Mouse (Mus musculus) intestine, embryonic 14.5 days (tissue): ENCODE measurements around the gene Zgrf1. TPM values are rescaled to one million over a fixed set of nuclear protein-coding genes. Genes with fewer than 3 reads are reported as not detected.

Experiments
- ATAC-seq: fragments of 200-750 bp; cut with Nextera tagmentation; replicated peaks from 2 replicates; pipeline ENCODE4 v1.8.0; 2017; ENCODE audit warnings: low read depth, moderate number of reproducible peaks, moderate TSS enrichment, moderate library complexity; ENCODE audit not compliant: low FRiP score, low TSS enrichment
- DNase-seq: peaks from one replicate; pipeline ENCODE4 v3.0.0-alpha.2; 2018; ENCODE audit warnings: low spot score
- H3K27ac ChIP-seq: fragments of 300-500 bp; sonication (generic); 2 replicates; pipeline ENCODE4 v1.5.1; 2014; ENCODE audit warnings: low read depth, mild to moderate bottlenecking, control low read depth
- H3K27me3 ChIP-seq: fragments of 300-500 bp; sonication (generic); replicated peaks from 2 replicates; pipeline ENCODE4 v1.6.1; 2014; ENCODE audit warnings: low read length, control low read depth; ENCODE audit not compliant: control insufficient read depth, insufficient read depth
- H3K36me3 ChIP-seq: fragments of 300-500 bp; sonication (generic); 2 replicates; pipeline ENCODE4 v1.6.1; 2014; ENCODE audit warnings: low read length, control low read depth; ENCODE audit not compliant: control insufficient read depth, insufficient read depth
- H3K4me1 ChIP-seq: fragments of 300-500 bp; sonication (generic); replicated peaks from 2 replicates; pipeline ENCODE4 v1.6.1; 2014; ENCODE audit warnings: low read length, control low read depth, mixed read lengths; ENCODE audit not compliant: control insufficient read depth, insufficient read depth
- H3K4me2 ChIP-seq: fragments of 300-500 bp; sonication (generic); 2 replicates; pipeline ENCODE4 v1.6.1; 2014; ENCODE audit warnings: low read length
- H3K4me3 ChIP-seq: fragments of 300-500 bp; sonication (generic); 2 replicates; pipeline ENCODE4 v1.5.1; 2014; ENCODE audit warnings: low read depth, low read length, control low read depth, mixed read lengths
- H3K9ac ChIP-seq: fragments of 300-500 bp; sonication (generic); 2 replicates; pipeline ENCODE4 v1.6.1; 2014; ENCODE audit warnings: mild to moderate bottlenecking, low read length
- H3K9me3 ChIP-seq: fragments of 300-500 bp; sonication (generic); 2 replicates; pipeline ENCODE4 v1.6.1; 2016; ENCODE audit warnings: low read length, control low read depth; ENCODE audit not compliant: control insufficient read depth
- WGBS: fragments of 180-500 bp; shearing (Covaris S2); extraction: QIAGEN DNeasy Blood & Tissue Kit; methylation state at CpG from one replicate; pipeline ENCODE4 v1.1.7; 2014; 5-methylcytosine and 5-hydroxymethylcytosine counted together
- microRNA counts: library from miRNA; unstranded; fragments of <30 nt; microRNA quantifications from one replicate; lab custom pipeline; 2016
- microRNA-seq: library from miRNA; unstranded; fragments of <30 nt; microRNA quantifications from one replicate; pipeline ENCODE4, GENCODE M21; 2016
- polyA plus RNA-seq: library from polyadenylated mRNA; unstranded; fragments of >200 nt; fragmentation: Nextera tagmentation; extraction: Ambion mirVana; gene quantifications from 2 replicates; pipeline ENCODE4 v1.2.1, GENCODE M21; 2014

Zgrf1 gene
- polyA plus RNA-seq, 1 experiment from 2014 or later = 8.8 TPM

DNA sequence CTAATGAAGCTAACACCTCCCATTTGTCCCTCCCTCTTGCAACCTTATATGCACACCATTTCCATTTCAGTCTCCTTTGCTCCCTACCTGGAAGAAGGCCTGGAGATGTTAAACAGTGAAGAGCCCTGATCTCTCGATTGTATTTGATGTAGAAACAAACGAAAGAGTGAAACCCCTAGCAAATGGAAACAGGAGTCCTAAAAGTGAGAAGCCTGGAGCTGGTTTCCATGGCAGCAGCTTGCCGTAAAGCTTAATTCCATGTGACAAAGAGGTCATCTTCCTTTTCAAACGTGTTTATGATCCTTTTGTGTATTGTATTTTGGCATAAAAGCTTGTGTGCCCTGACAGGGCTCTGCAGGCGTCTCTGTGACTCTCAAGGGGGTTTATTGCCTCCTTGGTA is 88.9 kb downstream of the Zgrf1 start:
- WGBS = 6% methylated on average over 5 of the region's 5 CpGs

DNA sequence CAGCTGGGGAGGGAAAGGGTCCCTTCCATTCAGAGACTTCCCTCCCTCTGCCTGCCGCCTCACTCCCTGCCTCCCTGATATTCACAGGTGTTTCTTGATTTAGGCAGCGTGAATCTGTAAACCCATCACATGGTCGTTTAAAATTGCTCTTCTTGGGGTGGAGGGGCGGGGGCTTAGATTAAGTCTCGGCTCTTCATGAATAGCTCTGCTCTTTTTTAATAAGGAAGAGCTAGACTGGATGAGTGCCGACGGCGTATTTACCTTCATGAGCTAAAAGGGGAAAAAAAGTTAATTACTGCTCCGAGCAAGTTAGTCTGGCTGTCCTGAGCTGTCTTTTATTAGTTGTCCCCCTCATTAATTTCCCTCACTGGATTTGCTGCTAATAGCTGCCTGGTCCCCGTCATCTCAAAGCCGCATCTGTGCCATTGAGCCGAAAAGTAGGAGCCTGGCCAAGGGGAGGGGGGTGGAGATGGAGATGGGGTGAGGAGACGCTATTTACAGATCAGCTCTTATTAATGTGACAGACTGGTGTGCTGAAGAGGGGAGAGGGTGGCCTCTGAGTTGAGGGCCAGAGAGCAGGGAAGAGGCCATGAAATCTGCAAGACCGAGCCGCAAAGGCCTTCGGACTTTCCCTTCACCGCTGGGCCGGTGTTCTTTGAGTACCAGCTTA is 93.0 kb downstream of the Zgrf1 start:
- no peaks in the 10 kb centered on the region for H3K4me1 ChIP-seq
- DNase-seq (no peak), ATAC-seq (no peak)
- WGBS = 47% methylated on average over 18 of the region's 18 CpGs
- H3K27ac ChIP-seq = no peak overlapping the region
- H3K4me2 ChIP-seq = no peak overlapping the region
- H3K9ac ChIP-seq = no peak overlapping the region
- H3K36me3 ChIP-seq = no peaks in the 10 kb centered on the region
- H3K9me3 ChIP-seq = no peaks in the 10 kb centered on the region
- H3K4me3 ChIP-seq = no peak overlapping the region
- peaks cover 58% of the 10 kb centered on the region for H3K27me3 ChIP-seq

More for the DNA sequence above, 88.9 kb downstream of the Zgrf1 start:
- no peak overlapping the region for H3K4me2 ChIP-seq
- no peak overlapping the region for H3K27ac ChIP-seq
- H3K9ac ChIP-seq = no peak overlapping the region
- H3K36me3 ChIP-seq = no peaks in the 10 kb centered on the region
- no peaks in the 10 kb centered on the region for H3K4me1 ChIP-seq
- no peaks in the 10 kb centered on the region for H3K9me3 ChIP-seq
- H3K27me3 ChIP-seq = peaks cover 99% of the 10 kb centered on the region
- ATAC-seq = no peak
- no peak overlapping the region for H3K4me3 ChIP-seq
- peak; percentile 60 for DNase-seq

DNA sequence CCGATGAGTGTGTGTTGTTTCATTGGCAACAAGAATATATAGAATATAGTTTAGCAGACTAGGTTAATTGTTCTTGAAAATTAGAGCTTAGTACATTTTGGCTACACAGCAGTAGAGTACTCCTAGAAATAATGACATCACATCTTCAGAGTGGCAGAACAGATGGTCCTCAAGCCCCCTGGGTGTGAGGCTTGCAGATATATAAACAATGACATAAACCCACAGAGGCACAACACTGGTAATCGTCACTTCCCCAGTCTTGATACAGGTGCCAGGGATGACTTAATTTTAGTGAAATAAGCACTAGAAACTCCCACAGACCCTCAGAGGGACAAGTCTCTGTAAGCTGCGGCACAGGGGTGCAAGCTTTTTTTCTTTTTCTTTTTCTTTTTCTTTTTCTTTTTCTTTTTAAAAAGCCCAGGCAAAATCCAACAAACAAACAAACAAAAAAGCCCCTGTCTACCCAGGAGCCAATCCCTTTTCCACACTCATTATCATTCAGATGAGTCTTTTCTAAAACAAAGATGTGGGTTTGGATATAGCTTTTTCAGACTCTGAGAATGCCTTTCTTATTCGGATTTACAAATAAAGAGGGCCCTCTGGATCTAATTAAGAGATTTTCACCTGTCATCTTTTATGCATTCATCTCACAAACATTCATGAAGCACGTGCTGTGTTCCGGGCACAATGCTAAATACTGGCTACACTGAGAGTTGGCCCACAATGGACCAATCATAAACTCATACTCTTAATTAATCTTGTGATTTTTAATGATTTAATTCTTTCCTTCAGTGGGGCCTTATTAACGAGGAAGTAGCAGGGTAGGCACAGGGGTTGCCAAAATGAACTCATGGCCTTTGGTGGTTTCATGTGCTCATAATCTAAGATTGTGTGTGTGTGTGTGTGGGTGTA is 98.7 kb downstream of the Zgrf1 start:
- H3K27me3 ChIP-seq = peaks cover 2% of the 10 kb centered on the region; the same call in 1 of the 2 replicates
- H3K36me3 ChIP-seq = no peaks in the 10 kb centered on the region
- no peak overlapping the region for H3K9ac ChIP-seq
- H3K27ac ChIP-seq = no peak overlapping the region
- DNase-seq = no peak
- no peak overlapping the region for H3K4me2 ChIP-seq
- ATAC-seq = no peak
- H3K9me3 ChIP-seq = no peaks in the 10 kb centered on the region
- 67% methylated on average over 7 of the region's 7 CpGs for WGBS
- no peaks in the 10 kb centered on the region for H3K4me1 ChIP-seq
- no peak overlapping the region for H3K4me3 ChIP-seq

DNA sequence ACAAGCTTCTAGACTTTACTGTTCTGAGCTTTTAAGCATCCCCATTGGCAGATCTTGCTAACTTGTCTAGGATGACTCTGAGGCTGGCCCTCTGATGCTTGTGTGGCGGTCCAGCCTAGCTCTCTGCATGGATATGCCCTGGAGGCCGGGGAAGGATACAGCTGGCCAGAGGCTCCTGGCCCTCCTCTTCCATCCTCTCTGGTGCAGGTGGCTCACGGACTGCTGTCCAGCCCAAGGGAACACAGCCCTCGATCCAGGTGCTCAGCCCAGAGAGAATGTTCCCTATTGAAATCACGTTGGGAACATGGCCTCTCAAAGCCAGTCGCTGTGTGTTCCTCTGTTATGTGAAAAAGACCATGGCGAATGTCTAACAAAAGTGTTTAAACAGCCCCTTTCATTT is 107.4 kb downstream of the Zgrf1 start:
- Histone ChIP-seq H3K27ac (no peak overlapping the region), H3K9ac (no peak overlapping the region), H3K27me3 (no peaks in the 10 kb centered on the region), H3K4me3 (no peak overlapping the region), H3K36me3 (no peaks in the 10 kb centered on the region), H3K4me1 (no peaks in the 10 kb centered on the region), H3K9me3 (no peaks in the 10 kb centered on the region), H3K4me2 (no peak overlapping the region)
- no peak for ATAC-seq
- WGBS = 70% methylated on average over 7 of the region's 7 CpGs
- DNase-seq = no peak

DNA sequence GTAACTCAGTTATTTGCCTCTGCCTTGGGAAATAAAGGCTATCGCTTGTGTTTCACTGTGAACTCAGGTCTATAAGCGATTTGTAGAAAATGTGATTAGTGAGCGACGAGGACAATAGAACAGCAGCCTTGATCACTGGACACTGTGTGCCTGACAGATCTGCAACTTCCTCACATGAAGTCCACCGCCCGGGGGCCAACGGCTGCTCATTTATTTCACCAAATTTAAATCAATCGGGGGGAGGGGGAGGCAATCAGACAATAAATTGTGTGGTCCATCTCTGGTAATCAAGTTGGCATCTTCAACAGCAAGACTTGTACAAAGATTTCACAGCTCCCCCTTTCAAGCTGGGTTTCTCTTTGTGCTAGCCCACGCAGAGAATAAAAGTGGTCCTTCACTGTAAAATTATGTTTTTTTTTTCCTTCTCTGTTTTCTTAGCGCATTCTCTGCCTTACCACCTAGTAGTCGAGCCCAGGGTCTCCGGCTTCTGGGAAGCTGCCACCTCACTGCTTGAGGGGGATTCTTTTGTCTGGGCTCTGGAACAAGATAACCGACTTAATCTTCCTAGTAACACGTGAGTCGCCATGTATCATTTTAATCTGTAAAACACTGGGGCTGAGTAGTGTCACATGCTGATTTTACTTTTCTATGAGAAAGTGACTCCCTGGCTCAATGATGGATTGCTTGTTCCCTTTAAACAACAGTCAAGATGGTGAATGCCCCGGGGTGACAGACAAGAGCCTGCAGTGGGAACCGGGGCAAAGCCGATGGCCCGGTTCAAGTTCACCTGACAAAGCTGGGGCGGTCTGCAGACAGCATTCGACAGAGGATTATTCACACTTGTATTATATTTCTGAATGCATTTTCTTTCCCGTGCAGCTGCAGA is 108.6 kb downstream of the Zgrf1 start:
- no peak for DNase-seq
- WGBS = 71% methylated on average over 22 of the region's 22 CpGs
- no peaks in the 10 kb centered on the region for H3K4me1 ChIP-seq
- H3K9me3 ChIP-seq = no peaks in the 10 kb centered on the region
- no peak for ATAC-seq
- no peak overlapping the region for H3K9ac ChIP-seq
- H3K4me2 ChIP-seq = no peak overlapping the region
- no peaks in the 10 kb centered on the region for H3K27me3 ChIP-seq
- H3K27ac ChIP-seq = no peak overlapping the region
- no peaks in the 10 kb centered on the region for H3K36me3 ChIP-seq
- H3K4me3 ChIP-seq = no peak overlapping the region

MicroRNAs encoded within 50 kb of the gene (microRNA counts, 519-probe panel; counts per million panel counts)
- microRNA mmu-miR-302a (lab: Ali Mortazavi, UCI) = not detected
- microRNA mmu-miR-302b (lab: Ali Mortazavi, UCI) = not detected
- not detected for microRNA mmu-miR-302c (lab: Ali Mortazavi, UCI)
- microRNA mmu-miR-302d (lab: Ali Mortazavi, UCI) = not detected
- 2,902 counts per million, percentile 33 among the panel's probes with 10 or more counts for microRNA mmu-miR-367 (lab: Ali Mortazavi, UCI)

Small RNA genes within 50 kb of the gene (microRNA-seq; reads per million reads assigned to microRNA genes)
- gene Mir302a (158 reads per million, percentile 63 among the genes with 10 or more reads in this experiment), gene Mir302b (78.6 reads per million, percentile 56 among the genes with 10 or more reads in this experiment), gene Mir302c (15.6 reads per million, percentile 43 among the genes with 10 or more reads in this experiment), gene Mir302d (121 reads per million, percentile 60 among the genes with 10 or more reads in this experiment), gene Mir367 (not detected)

Other genes starting within 250 kb of the Zgrf1 start
- 37.0 and 45.6 TPM in 2 replicates for gene Ank2, start 54.1 kb upstream of the Zgrf1 start, polyA plus RNA-seq
- gene Larp7, start 140 bp upstream of the Zgrf1 start, polyA plus RNA-seq = 52.1 and 65.3 TPM in 2 replicates
- not detected in 2 replicates for gene Neurog2, start 79.6 kb downstream of the Zgrf1 start, polyA plus RNA-seq
- gene Alpk1, start 227.0 kb downstream of the Zgrf1 start, polyA plus RNA-seq = 1.7 and 2.9 TPM in 2 replicates
- 14.0 and 18.1 TPM in 2 replicates for gene Tifa, start 236.3 kb downstream of the Zgrf1 start, polyA plus RNA-seq